Mouse (Mus musculus): ENCODE measurements around the gene Olfr1393.
A peak's percentile ranks its signal among the peaks of the same experiment; 100 is the strongest.
"Not testable (repeated sequence)": the region's sequence is repeated elsewhere in the genome, so short reads cannot be mapped to it uniquely, and the experiment has no call there.

Olfr1393 gene

DNA sequence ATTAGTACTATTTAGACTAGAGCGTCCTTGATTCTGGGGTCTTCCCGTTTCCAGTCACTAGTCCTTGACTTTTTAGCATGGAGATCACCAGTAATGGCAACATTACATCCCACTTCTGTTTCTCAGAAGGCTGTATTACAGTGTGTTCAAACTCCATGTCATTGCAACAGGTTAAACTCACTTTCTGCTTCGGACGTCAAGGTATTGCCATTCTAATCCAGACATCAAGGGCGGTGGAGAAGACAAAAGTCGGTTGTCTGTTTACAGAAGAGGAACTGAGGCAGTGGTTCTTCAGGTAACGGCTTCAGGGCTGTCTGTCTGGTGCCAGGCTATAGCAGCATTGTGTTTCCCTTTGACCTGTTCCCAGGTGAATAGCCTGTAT, 26.7 kb upstream of the Olfr1393 start:
- DNase-seq (ENCODE audit: extremely low spot score) = no peak

- no peak for DNase-seq (ENCODE audit: extremely low spot score)
Measured at GRCm38 (mm10) chr11:49252048-49252447, 26.1 kb upstream of the Olfr1393 start.

DNA sequence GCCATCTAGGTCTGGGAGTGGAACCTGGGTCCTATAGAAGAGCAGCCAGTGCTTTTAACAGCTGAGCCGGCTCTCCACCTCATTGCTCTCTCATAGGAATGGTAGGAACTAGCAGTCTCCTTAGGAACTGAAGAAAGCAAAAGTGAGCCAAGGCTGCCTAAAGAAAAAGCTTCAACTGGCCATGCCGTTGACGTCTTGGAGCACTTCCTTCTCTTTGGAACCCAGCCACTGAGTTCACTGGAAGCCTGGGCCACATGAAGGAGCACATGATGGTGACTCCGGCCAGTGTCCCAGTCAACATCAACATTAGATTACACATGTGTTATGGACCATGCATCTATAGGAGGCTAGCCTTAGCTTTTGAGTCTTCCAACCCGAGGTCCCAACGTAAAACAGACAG, 25.1 kb upstream of the Olfr1393 start:
- no peak for DNase-seq (ENCODE audit: extremely low spot score)

DNA sequence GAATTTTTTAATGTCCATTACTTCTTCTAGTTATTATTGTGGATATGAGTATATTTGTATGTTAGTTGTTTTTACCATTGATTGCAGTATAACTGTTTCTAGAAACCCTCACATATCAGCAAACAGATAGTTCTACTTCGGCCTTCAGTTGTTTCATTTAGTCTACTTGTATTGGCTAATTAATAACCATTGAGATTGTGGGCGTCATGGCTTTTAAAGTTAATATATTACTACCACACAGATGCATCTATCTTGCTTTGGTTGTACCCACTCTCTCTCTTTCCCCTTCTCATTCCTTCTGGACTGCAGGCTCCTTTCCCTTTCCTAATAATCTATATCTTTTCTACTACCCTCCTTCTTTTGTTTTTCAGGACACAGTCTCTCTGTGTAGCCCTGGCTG, 18.8 kb upstream of the Olfr1393 start:
- DNase-seq (ENCODE audit: extremely low spot score) = no peak

DNA sequence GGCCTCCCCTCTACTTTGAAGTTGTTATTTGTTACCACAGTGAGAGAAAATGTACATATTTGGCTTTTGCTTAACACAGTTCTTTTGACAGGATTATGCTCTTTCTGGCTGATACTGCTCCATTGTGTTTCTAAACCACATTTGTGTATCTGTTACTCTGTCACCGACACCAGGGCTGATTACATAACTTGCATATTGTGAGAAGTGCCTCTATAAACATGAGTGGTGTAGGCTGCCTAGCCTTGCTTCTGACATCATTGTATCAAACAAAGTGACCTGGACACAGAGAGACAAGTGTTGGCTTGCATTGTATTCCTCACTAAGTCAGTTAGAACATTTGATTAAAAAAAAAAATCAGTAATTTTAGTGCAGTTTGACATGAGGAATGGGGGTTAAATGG, 18.3 kb upstream of the Olfr1393 start:
- DNase-seq (ENCODE audit: extremely low spot score) = no peak

- DNase-seq (ENCODE audit: extremely low spot score) = no peak
Measured at GRCm38 (mm10) chr11:49260598-49261312, 17.3 kb upstream of the Olfr1393 start.

DNA sequence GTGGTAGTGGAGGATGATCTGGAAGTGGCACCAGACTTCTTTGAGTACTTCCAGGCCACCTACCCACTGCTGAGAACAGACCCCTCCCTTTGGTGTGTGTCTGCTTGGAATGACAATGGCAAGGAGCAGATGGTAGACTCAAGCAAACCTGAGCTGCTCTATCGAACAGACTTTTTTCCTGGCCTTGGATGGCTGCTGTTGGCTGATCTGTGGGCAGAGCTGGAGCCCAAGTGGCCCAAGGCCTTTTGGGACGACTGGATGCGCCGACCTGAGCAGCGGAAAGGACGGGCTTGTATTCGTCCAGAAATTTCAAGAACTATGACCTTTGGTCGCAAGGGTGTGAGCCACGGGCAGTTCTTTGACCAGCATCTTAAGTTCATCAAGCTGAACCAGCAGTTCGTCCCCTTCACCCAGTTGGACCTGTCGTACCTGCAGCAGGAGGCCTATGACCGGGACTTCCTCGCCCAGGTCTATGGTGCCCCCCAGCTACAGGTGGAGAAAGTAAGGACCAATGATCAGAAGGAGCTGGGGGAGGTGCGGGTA, 16.7 kb upstream of the Olfr1393 start:
- no peak for DNase-seq (ENCODE audit: extremely low spot score)

DNA sequence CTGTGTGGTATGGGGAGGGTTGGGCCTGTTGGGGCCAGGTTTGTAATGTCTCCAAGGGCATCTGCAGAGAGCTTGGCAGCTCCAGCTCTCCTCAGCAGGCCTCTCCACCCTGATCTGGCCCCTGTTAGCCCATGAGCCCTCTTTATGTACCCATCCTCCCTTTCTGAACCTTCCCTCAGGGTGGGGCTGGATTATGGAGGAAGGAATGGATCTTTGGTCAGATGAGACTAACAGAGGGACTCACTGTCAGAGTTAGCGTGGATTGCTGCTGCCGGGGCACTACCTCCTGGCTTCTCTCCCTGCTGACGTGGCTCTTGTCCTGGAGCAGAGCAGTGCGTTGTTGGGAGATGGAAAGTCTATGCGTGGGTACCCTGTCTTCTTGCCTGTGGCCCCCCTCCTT, 15.8 kb upstream of the Olfr1393 start:
- no peak for DNase-seq (ENCODE audit: extremely low spot score)

- DNase-seq (ENCODE audit: extremely low spot score) = no peak
Measured at GRCm38 (mm10) chr11:49263149-49263548, 15.0 kb upstream of the Olfr1393 start.

DNA sequence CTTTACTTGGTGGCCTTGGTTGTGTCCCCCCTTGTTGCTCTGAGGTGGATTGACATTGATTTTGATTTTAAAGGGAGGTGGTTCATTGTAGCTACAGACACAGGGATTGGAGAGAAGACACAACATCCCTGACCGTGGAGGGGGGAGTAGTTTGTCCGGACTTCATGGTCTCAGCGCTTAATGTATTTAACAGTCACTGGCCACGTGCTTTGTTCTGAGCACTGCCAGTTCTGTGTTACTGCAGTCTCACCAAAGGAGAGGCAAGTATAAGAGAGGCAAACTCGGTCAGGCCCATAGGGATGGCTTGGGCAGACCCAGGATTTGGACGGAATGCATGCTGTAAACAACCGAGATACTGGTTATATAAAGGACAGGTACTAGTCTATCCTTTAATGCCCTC, 14.0 kb upstream of the Olfr1393 start:
- no peak for DNase-seq (ENCODE audit: extremely low spot score)

- no peak for DNase-seq (ENCODE audit: extremely low spot score)
Measured at GRCm38 (mm10) chr11:49264622-49265021, 13.5 kb upstream of the Olfr1393 start.

GRCm38 (mm10) chr11:49265101-49265500, 13.0 kb upstream of the Olfr1393 start:
- no peak for DNase-seq (ENCODE audit: extremely low spot score)

DNA sequence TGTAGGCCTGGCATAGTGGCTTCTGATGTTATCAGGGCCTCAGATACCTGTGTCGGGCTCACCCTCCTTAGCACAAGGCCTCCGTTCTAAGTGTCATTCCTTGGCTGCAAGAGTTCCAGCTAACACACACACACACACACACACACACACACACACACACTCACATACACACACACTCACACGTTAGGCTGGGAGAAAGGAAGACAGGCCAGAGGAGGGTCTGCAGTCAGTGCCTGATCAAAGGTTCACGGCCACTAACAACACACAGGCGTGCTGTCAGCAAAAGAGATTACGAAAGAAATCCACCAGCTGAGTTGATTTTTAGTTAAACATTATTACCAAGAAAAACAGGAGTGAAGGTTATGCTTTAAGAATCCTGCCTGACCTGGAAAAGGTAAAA, 11.4 kb upstream of the Olfr1393 start:
- DNase-seq (ENCODE audit: extremely low spot score) = no peak

DNA sequence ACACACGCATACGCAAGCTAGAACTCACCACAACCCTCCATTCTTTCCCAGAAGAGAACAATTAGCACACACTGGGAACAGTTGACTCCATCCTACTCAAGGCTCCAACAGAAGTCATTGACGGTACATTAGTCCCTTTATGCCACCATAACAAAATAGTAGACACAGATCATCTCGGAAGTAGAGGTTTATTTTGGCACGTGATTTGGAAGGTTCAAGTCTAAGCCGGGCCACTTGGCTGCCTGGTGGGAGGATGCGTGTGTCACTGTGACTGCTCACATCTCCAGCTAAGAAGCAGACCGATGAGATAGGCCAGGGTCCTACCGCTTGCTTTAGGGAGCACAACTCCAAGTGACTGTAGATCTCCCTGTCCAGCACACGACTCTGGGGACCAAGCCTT, 10.8 kb upstream of the Olfr1393 start:
- DNase-seq (ENCODE audit: extremely low spot score) = no peak

DNA sequence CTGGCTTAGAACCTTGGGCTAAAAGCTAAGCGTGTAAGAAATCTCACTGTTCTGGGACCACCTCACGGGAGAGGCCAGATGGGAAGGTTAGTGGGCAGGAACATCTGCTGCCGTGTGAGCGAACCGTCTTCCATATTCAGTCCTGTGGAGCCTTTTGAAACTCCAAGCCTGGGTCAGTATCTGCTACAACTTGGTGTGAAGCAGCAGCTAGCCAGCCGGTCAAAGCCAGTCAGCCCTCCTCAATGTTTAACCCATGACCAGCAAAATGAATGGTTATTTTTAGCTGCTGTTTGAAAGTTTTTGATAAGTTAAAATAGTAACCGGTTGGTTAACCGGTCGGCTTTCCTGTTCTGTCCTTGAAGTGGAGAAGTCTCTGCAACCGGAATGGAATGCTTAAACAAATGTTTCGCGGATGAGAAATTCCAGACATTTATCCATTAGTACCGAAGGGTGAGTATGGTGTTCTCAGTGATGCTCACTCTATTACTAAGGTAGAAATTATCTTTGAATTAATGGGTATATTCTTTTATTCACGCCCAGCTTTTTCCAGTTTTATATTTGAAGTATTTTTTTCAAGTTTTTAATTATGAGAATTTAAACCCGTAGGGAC, 10.0 kb upstream of the Olfr1393 start:
- no peak for DNase-seq (ENCODE audit: extremely low spot score)

- no peak for DNase-seq (ENCODE audit: extremely low spot score)
Measured at GRCm38 (mm10) chr11:49269761-49270160, 8.3 kb upstream of the Olfr1393 start.

DNA sequence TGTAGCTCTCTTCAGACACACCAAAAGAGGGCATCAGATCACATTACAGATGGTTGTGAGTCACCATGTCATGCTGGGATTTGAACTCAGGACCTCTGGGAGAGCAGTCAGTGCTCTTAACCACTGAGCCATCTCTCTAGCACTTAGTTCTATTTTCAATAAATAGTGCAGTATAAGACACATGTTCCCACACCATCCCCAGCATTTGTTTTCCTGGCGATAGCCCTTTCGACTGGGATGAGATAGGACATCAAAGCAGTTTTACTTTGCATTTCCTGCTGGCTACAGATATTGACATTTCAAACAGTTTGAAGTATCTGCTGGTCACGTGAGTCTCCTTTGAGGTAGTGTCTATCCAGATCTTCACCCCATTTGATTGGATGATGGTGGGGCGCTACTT, 7.7 kb upstream of the Olfr1393 start:
- DNase-seq (ENCODE audit: extremely low spot score) = no peak

- peak; percentile 61 for DNase-seq (ENCODE audit: extremely low spot score)
Measured at GRCm38 (mm10) chr11:49271334-49271733, 6.8 kb upstream of the Olfr1393 start.

DNA sequence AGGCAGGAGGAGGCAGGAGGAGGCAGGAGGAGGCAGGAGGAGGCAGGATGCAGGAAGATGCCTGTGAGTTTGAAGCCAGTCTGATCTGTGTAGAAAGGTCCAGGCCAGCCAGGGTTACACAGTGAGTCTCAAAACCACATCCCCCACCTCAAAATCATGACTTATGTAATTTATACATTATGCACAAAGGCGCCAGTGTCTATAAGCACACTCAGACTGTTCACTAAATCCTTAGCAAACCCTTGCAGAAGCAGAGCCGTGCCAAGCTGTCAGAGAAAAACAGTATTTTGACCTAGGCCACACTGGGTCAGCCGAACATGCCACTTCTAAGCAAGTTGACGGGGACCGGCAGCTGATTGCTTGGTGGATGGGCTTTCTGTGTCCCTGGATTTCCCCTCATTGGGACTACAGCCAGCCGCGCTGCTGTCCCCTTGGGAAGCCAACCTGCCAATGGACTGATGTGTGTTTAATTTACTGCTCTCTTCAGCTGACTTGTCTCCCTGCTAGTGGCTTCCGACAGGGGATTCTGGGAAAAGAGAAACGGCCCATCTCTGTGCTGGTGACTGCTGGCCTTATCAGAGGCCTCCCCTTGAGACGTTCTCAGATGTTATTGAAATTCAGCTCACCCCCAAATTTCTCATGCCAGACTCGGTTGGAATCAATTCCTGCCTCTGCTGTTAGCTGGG, 4.1 kb upstream of the Olfr1393 start:
- no peak for DNase-seq (ENCODE audit: extremely low spot score)

- DNase-seq (ENCODE audit: extremely low spot score) = not testable (repeated sequence)
Measured at GRCm38 (mm10) chr11:49284982-49285381, 6.9 kb downstream of the Olfr1393 start, which contains the start of gene Olfr1392. TSS of gene Olfr1392 (plus strand) at chr11:49285282.

DNA sequence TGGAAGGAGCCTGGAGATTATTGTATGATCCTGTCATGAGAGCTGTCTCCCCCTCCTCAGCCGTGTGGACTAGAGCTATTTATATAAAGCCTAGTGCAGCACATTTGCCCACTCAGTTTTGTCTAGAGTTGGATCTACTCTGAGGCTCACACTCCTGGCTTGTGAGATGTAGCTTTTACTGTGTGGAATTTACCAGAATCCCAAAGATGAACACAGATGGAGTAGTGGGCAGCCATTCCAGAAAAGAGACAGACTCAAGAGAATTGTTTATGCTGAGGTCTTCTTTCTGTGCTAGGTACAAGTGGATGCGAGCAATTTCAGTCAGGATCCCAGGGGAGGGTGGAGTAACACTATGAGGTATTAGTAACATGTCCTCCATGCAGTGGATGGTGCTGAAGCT, 9.1 kb downstream of the Olfr1393 start:
- no peak for DNase-seq (ENCODE audit: extremely low spot score)

DNA sequence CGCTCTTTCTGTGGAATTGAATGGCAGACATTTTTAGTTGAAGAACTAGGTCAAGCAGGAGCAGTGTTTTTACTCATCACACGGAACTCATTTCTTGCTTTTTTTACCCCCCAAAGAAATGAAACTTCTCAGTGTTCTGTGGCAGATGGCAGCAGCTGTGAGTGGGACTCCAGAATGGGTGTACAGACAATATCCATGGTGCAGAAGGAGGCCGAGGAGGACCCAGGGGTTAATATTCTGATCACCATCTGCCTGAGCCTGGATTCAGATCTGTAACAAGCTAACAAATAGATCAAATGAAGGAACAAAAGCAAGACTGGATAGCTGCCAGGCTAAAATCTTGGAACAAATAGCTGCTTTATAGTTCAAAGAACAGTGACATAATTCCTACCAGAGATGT, 14.7 kb downstream of the Olfr1393 start:
- DNase-seq (ENCODE audit: extremely low spot score) = no peak

GRCm38 (mm10) chr11:49304441-49304840, 26.3 kb downstream of the Olfr1393 start, which contains the start of gene Olfr10:
TSS of gene Olfr10 (plus strand) at chr11:49304741.
- no peak for DNase-seq (ENCODE audit: extremely low spot score)

All from embryo, embryonic 9.5 days (tissue).